31 mouse cellular contexts compared by ENCODE assay signal in genomic region chr1:153988297-153988696, GRCm38 (mm10).
DNase-seq lines count a peak whose midpoint lies in the region; ATAC-seq and TF ChIP-seq lines count a peak whose summit lies in the region.
"Had no signal": no experiment of that assay in that cellular context is flagged by ENCODE, and none has a peak within 500 bp of the region (broad histone marks: within the 10 kb centered on the region; RNA-seq: fewer than 3 reads in every experiment).

No protein-coding gene starts in this region.

- WGBS in kidney, adult 2 months: 42% methylated on average over 2 of the region's 2 CpGs
- 43% methylated on average over 2 of the region's 2 CpGs for WGBS in intestine, embryonic 15.5 days
- 42% methylated on average over 2 of the region's 2 CpGs for WGBS in liver, embryonic 12.5 days (ENCODE audit: insufficient replicate concordance)
- 27% methylated on average over 2 of the region's 2 CpGs for WGBS in stomach, embryonic 14.5 days

- ATAC-seq in intestine, embryonic 15.5 days: peak; percentile 89
- ATAC-seq in liver, embryonic 12.5 days: peak; percentile 45; the same call in 1 of the 2 replicates
- ATAC-seq in stomach, embryonic 14.5 days (ENCODE audit: insufficient number of reproducible peaks, insufficient read depth, low FRiP score, low read depth): peak; percentile 62; the same call in 1 of the 2 replicates
- ATAC-seq: forebrain, embryonic 16.5 days; lung, postnatal 0 days; Patski had no signal

- no peaks in the 10 kb centered on the region for H3K9me3 ChIP-seq in intestine, embryonic 15.5 days
- no peaks in the 10 kb centered on the region for H3K9me3 ChIP-seq in liver, embryonic 12.5 days (replicated peaks)
- H3K9me3 ChIP-seq in stomach, embryonic 14.5 days (ENCODE audit: control insufficient read depth, low read depth, low read length): no peaks in the 10 kb centered on the region
- H3K9me3 ChIP-seq: embryonic facial prominence, embryonic 12.5 days; heart, embryonic 13.5 days; hindbrain, embryonic 13.5 days; limb, embryonic 12.5 days; midbrain, embryonic 12.5 days; neural tube, embryonic 13.5 days had no signal

- TF ChIP-seq POLR2A in kidney, adult 2 months (IDR thresholded peaks at IDR 0.05; ENCODE audit: low read depth, low read length): no peak

- H3K27me3 ChIP-seq in kidney, adult 2 months (replicated peaks; ENCODE audit: control insufficient read depth, insufficient read depth, low read length): no peaks in the 10 kb centered on the region
- no peaks in the 10 kb centered on the region for H3K27me3 ChIP-seq in intestine, embryonic 15.5 days (replicated peaks)
- no peaks in the 10 kb centered on the region for H3K27me3 ChIP-seq in liver, embryonic 12.5 days (replicated peaks)
- no peaks in the 10 kb centered on the region for H3K27me3 ChIP-seq in stomach, embryonic 14.5 days (ENCODE audit: control insufficient read depth, insufficient read depth, low read length)
- H3K27me3 ChIP-seq: embryonic facial prominence, embryonic 12.5 days; heart, embryonic 13.5 days; hindbrain, embryonic 13.5 days; limb, embryonic 12.5 days; megakaryocyte, embryonic 14.5 days; midbrain, embryonic 12.5 days; neural tube, embryonic 13.5 days; Patski had no signal

- H3K4me2 ChIP-seq in intestine, embryonic 15.5 days (replicated peaks): 0 out of 2 replicates have a peak overlapping the region, but pooled peaks have one; percentile 2
- H3K4me2 ChIP-seq in liver, embryonic 12.5 days: 0 out of 2 replicates have a peak overlapping the region, but pooled peaks have one; percentile 3
- H3K4me2 ChIP-seq in stomach, embryonic 14.5 days (replicated peaks; ENCODE audit: low read depth, low read length): no peak overlapping the region
- H3K4me2 ChIP-seq: embryonic facial prominence, embryonic 12.5 days; heart, embryonic 13.5 days; hindbrain, embryonic 13.5 days; limb, embryonic 12.5 days; midbrain, embryonic 12.5 days; neural tube, embryonic 13.5 days had no signal

- no peak for TF ChIP-seq CTCF in kidney, adult 2 months (conservative IDR thresholded peaks at IDR 0.05; ENCODE audit: insufficient read depth, insufficient read length, low read depth, low read length)

- peak; percentile 4 for DNase-seq in kidney, adult 2 months
- DNase-seq in kidney, postnatal 10 days: no peak
- DNase-seq in adrenal gland, postnatal 14 days: no peak
- DNase-seq in cerebellum, adult 9-10 months: no peak
- no peak for DNase-seq in retina, embryonic 14.5 days (ENCODE audit: low spot score)
- DNase-seq: adrenal gland, postnatal 10 days; cerebellum, adult 11 months; cerebellum, adult 9-11 months; embryo, embryonic 11 days; gastrocnemius, adult 2 months; heart, postnatal 14 days; lung, adult 18-20 months; lung, postnatal 4 days; thymus, adult 2 months; thymus, postnatal 36 days had no signal

- H3K9ac ChIP-seq in intestine, embryonic 15.5 days: no peak overlapping the region
- H3K9ac ChIP-seq in liver, embryonic 12.5 days: no peak overlapping the region
- H3K9ac ChIP-seq in stomach, embryonic 14.5 days (replicated peaks; ENCODE audit: low read depth, low read length): no peak overlapping the region
- H3K9ac ChIP-seq: embryonic facial prominence, embryonic 12.5 days; heart, embryonic 13.5 days; hindbrain, embryonic 13.5 days; limb, embryonic 12.5 days; midbrain, embryonic 12.5 days; neural tube, embryonic 13.5 days had no signal

- no peaks in the 10 kb centered on the region for H3K36me3 ChIP-seq in kidney, adult 2 months (ENCODE audit: control insufficient read depth, insufficient read depth, low read length)
- no peaks in the 10 kb centered on the region for H3K36me3 ChIP-seq in intestine, embryonic 15.5 days
- H3K36me3 ChIP-seq in liver, embryonic 12.5 days: no peaks in the 10 kb centered on the region
- H3K36me3 ChIP-seq in stomach, embryonic 14.5 days (ENCODE audit: control insufficient read depth, insufficient read depth, low read length): no peaks in the 10 kb centered on the region
- H3K36me3 ChIP-seq: embryonic facial prominence, embryonic 12.5 days; heart, embryonic 13.5 days; hindbrain, embryonic 13.5 days; limb, embryonic 12.5 days; midbrain, embryonic 12.5 days; neural tube, embryonic 13.5 days had no signal

- 0 out of 2 replicates have a peak, but pooled peaks cover 3% of the 10 kb centered on the region for H3K4me1 ChIP-seq in kidney, adult 2 months (ENCODE audit: control insufficient read depth, insufficient read depth, low read length)
- H3K4me1 ChIP-seq in intestine, embryonic 15.5 days (replicated peaks): 0 out of 2 replicates have a peak, but pooled peaks cover 3% of the 10 kb centered on the region
- H3K4me1 ChIP-seq in liver, embryonic 12.5 days: no peaks in the 10 kb centered on the region
- no peaks in the 10 kb centered on the region for H3K4me1 ChIP-seq in stomach, embryonic 14.5 days (ENCODE audit: control insufficient read depth, insufficient read depth, low read length)
- H3K4me1 ChIP-seq: embryonic facial prominence, embryonic 12.5 days; hindbrain, embryonic 13.5 days; limb, embryonic 12.5 days; megakaryocyte, embryonic 14.5 days; midbrain, embryonic 12.5 days; neural tube, embryonic 13.5 days had no signal

- H3K4me3 ChIP-seq in kidney, adult 2 months (ENCODE audit: insufficient read depth, low read depth, low read length): no peak overlapping the region
- no peak overlapping the region for H3K4me3 ChIP-seq in intestine, embryonic 15.5 days (replicated peaks)
- no peak overlapping the region for H3K4me3 ChIP-seq in liver, embryonic 12.5 days
- H3K4me3 ChIP-seq in stomach, embryonic 14.5 days (ENCODE audit: low read depth, low read length): no peak overlapping the region
- H3K4me3 ChIP-seq: embryonic facial prominence, embryonic 12.5 days; gastrocnemius, adult 2 months; heart, embryonic 13.5 days; hindbrain, embryonic 13.5 days; layer of hippocampus, adult 2 months; left cerebral cortex, adult 2 months; limb, embryonic 12.5 days; megakaryocyte, embryonic 14.5 days; midbrain, embryonic 12.5 days; neural tube, embryonic 13.5 days had no signal

- no peak overlapping the region for H3K27ac ChIP-seq in kidney, adult 2 months (ENCODE audit: insufficient read depth, low read depth, low read length)
- H3K27ac ChIP-seq in intestine, embryonic 15.5 days: peak overlapping the region; percentile 48; the same call in 1 of the 2 replicates
- peak overlapping the region; percentile 54; the same call in 1 of the 2 replicates for H3K27ac ChIP-seq in liver, embryonic 12.5 days
- H3K27ac ChIP-seq in stomach, embryonic 14.5 days (ENCODE audit: low read length): peak overlapping the region; percentile 52; the same call in 1 of the 2 replicates
- H3K27ac ChIP-seq: embryonic facial prominence, embryonic 12.5 days; gastrocnemius, adult 2 months; heart, embryonic 13.5 days; hindbrain, embryonic 13.5 days; kidney, postnatal 0 days; layer of hippocampus, adult 2 months; left cerebral cortex, adult 2 months; limb, embryonic 12.5 days; midbrain, embryonic 12.5 days; neural tube, embryonic 13.5 days had no signal
